Mouse (Mus musculus) forebrain, embryonic 10.5 days (tissue): Measurements from ENCODE around the gene Trappc11. TPM values are rescaled to one million over a fixed set of nuclear protein-coding genes. Genes with fewer than 3 reads are reported as not detected.
"Not testable (repeated sequence)": the region's sequence is repeated elsewhere in the genome, so short reads cannot be mapped to it uniquely, and the experiment has no call there.

Experiments
- DNase-seq: peaks from one replicate; pipeline ENCODE4 v3.0.0-alpha.2; 2017; ENCODE audit warnings: low spot score; ENCODE audit errors: extremely low spot score
- H3K27ac ChIP-seq: fragments of 300-500 bp; sonication (generic); 2 replicates; pipeline ENCODE4 v1.5.1; 2016; ENCODE audit warnings: mild to moderate bottlenecking
- H3K27me3 ChIP-seq: fragments of 300-500 bp; sonication (generic); 2 replicates; pipeline ENCODE4 v1.6.1; 2016; ENCODE audit warnings: mild to moderate bottlenecking; ENCODE audit not compliant: poor library complexity, severe bottlenecking
- H3K36me3 ChIP-seq: fragments of 300-500 bp; sonication (generic); replicated peaks from 2 replicates; pipeline ENCODE4 v1.6.1; 2016; ENCODE audit warnings: mild to moderate bottlenecking, moderate library complexity
- H3K4me1 ChIP-seq: fragments of 300-500 bp; sonication (generic); 2 replicates; pipeline ENCODE4 v1.6.1; 2016
- H3K4me3 ChIP-seq: fragments of 300-500 bp; sonication (generic); 2 replicates; pipeline ENCODE4 v1.5.1; 2016; ENCODE audit warnings: mild to moderate bottlenecking, moderate library complexity
- H3K9me3 ChIP-seq: fragments of 300-500 bp; sonication (generic); 2 replicates; pipeline ENCODE4 v1.6.1; 2016; ENCODE audit warnings: mild to moderate bottlenecking, moderate library complexity
- WGBS: fragments of 180-500 bp; shearing (Covaris S2); methylation state at CpG from one replicate; pipeline ENCODE4 v1.1.7; 2016; 5-methylcytosine and 5-hydroxymethylcytosine counted together
- polyA plus RNA-seq: library from polyadenylated mRNA; unstranded; fragments of >200 nt; fragmentation: Nextera tagmentation; extraction: Ambion mirVana; gene quantifications from 2 replicates; pipeline ENCODE4 v1.2.1, GENCODE M21; 2016

Gene Trappc11
- polyA plus RNA-seq, 1 experiment from 2014 or later, result 36.0 TPM

GRCm38 (mm10) chr8:47461650-47462049 is 71.6 kb downstream of the Trappc11 start:
- no peak for DNase-seq
- peaks cover 14% of the 10 kb centered on the region for H3K9me3 ChIP-seq
- WGBS, result 93% methylated on average over 10 of the region's 10 CpGs
- H3K4me1 ChIP-seq, result no peaks in the 10 kb centered on the region
- no peak overlapping the region for H3K4me3 ChIP-seq
- H3K27ac ChIP-seq, result no peak overlapping the region
- no peaks in the 10 kb centered on the region for H3K36me3 ChIP-seq
- H3K27me3 ChIP-seq, result no peaks in the 10 kb centered on the region

GRCm38 (mm10) chr8:47459216-47459749 is 74.0 kb downstream of the Trappc11 start:
- Histone ChIP-seq H3K4me1 (no peaks in the 10 kb centered on the region), H3K36me3 (no peaks in the 10 kb centered on the region), H3K4me3 (no peak overlapping the region), H3K27ac (no peak overlapping the region), H3K27me3 (no peaks in the 10 kb centered on the region), H3K9me3 (peaks cover 10% of the 10 kb centered on the region)
- no peak for DNase-seq
- 89% methylated on average over 6 of the region's 6 CpGs for WGBS

DNA sequence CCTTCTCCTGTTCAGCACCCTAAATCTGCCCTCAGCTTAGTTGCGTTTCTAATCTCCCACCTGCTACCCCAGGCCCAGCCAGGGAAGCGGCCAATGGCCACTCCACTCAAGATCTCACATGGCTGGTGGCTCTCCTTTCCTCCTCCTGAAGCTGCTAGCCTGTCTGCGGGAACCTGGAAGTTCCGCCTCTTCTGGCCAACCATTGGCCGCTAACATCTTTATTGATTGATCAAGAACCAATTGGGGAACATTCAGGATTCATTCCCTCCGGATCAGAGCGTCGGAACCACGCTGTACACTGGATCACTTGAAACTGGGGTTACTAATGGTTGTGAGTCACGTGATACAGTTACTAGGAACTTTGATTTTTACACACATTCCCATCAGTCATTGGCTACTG is 74.7 kb downstream of the Trappc11 start:
- H3K9me3 ChIP-seq, result peaks cover 10% of the 10 kb centered on the region
- H3K27me3 ChIP-seq, result no peaks in the 10 kb centered on the region
- no peak for DNase-seq
- no peak overlapping the region for H3K27ac ChIP-seq
- no peak overlapping the region for H3K4me3 ChIP-seq
- 95% methylated on average over 10 of the region's 10 CpGs for WGBS
- no peaks in the 10 kb centered on the region for H3K36me3 ChIP-seq
- no peaks in the 10 kb centered on the region for H3K4me1 ChIP-seq

GRCm38 (mm10) chr8:47449211-47449610 is 84.1 kb downstream of the Trappc11 start:
- not testable (repeated sequence) for H3K4me3 ChIP-seq, H3K27me3 ChIP-seq, H3K9me3 ChIP-seq, H3K27ac ChIP-seq, H3K36me3 ChIP-seq, DNase-seq, H3K4me1 ChIP-seq
- 96% methylated on average over 2 of the region's 2 CpGs for WGBS

GRCm38 (mm10) chr8:47446312-47447046 is 86.8 kb downstream of the Trappc11 start, which contains the start of gene Stox2:
Stox2 (minus strand) TSS chr8:47446362.
- 89% methylated on average over 19 of the region's 19 CpGs for WGBS
- Histone ChIP-seq H3K36me3 (no peaks in the 10 kb centered on the region), H3K4me1 (no peaks in the 10 kb centered on the region), H3K9me3 (peaks cover 3% of the 10 kb centered on the region), H3K27ac (no peak within 1 kb of the TSS), H3K27me3 (no peaks in the 10 kb centered on the region), H3K4me3 (no peak within 1 kb of the TSS)
- no peak for DNase-seq

Other genes starting within 250 kb of the Trappc11 start
- gene Stox2, start 87.1 kb downstream of the Trappc11 start, polyA plus RNA-seq, result 20.0 and 25.1 TPM in 2 replicates
- 51.2 and 54.0 TPM in 2 replicates for gene Rwdd4a, start 194 bp upstream of the Trappc11 start, polyA plus RNA-seq
- gene Ing2, start 142.1 kb upstream of the Trappc11 start, polyA plus RNA-seq, result 10.9 and 13.5 TPM in 2 replicates
- 34.8 and 37.3 TPM in 2 replicates for gene Cdkn2aip, start 180.5 kb upstream of the Trappc11 start, polyA plus RNA-seq